Mouse (Mus musculus): ENCODE results near the gene Treml1.

Gene Treml1

DNA sequence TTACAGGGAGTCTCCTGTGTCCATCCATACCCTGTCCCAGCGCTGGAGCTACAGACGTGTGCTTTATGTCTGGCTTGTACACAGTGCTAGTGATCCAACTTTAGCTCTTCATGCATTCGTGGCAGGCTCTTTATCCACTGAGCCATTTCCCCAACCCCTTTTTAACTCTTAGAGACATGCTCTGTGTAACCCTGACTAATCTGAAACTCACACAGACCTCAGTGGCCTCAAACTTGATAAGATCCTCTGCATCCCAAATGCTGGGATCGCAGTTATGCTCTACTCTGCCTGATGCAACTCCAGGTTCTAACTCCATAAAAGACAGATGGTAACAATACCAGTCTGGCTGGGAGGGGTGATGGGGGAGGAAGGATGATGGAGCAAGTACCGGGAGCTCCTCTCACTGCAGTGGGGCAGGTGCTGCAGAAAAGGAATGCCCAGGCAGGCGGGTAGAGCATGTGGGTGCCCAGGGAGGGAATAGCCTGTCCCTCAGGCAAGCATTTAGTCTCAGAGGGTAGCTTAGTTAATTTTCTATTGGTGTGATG lies 3.8 kb downstream of the Treml1 start:
- Histone ChIP-seq H3K27me3 (ENCODE audit: insufficient read depth, low read length) (peaks cover 30% of the 10 kb centered on the region), H3K4me3 (replicated peaks; ENCODE audit: low read length) (no peak overlapping the region), H3K4me1 (replicated peaks; ENCODE audit: low read depth, low read length) (peaks cover 14% of the 10 kb centered on the region), H3K9me3 (ENCODE audit: low read length) (peaks cover 5% of the 10 kb centered on the region; the same call in 1 of the 2 replicates), H3K36me3 (ENCODE audit: insufficient read depth, low read length) (no peaks in the 10 kb centered on the region)
- TF ChIP-seq POU5F1 (IDR thresholded peaks at IDR 0.05; ENCODE audit: borderline replicate concordance, low read length) (no peak), CTCF (conservative IDR thresholded peaks at IDR 0.05; ENCODE audit: low read length) (no peak), NANOG (IDR thresholded peaks at IDR 0.05; ENCODE audit: borderline replicate concordance, low read length) (no peak)

DNA sequence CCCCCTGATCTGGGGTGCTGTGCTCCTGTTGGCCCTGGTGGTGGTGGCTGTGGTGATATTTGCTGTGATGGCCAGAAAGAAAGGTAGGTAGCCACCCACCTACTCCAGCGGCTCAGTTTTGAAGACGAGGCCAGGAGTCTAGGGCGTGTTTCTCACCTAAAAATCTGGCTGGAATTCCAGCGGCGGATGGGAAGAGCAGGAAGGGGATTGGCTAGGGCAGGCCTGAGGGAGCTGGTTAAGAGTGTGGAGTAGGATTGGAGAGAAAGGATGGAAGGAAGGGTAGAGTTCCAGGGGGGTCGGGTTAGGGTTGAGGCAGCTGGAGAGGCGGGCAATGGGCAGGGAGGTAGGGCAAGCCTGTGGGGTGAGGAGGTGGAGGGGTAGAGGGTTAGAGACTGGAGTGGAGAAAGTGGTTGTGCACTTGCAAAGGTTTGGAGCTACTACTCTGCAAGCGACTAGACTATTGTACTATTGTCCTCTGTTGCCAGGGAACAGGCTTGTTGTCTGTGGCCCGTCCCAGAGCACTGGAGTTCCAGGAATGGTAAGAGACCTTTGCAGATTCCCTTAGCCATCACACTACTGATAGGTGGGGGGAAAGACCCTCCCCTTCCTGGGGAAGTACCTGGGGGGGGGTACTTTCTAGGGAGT lies 5.9 kb downstream of the Treml1 start:
- Histone ChIP-seq H3K36me3 (ENCODE audit: insufficient read depth, low read length) (no peaks in the 10 kb centered on the region), H3K9me3 (ENCODE audit: low read length) (peaks cover 5% of the 10 kb centered on the region; the same call in 1 of the 2 replicates), H3K4me3 (replicated peaks; ENCODE audit: low read length) (no peak overlapping the region), H3K27me3 (ENCODE audit: insufficient read depth, low read length) (peaks cover 22% of the 10 kb centered on the region), H3K4me1 (replicated peaks; ENCODE audit: low read depth, low read length) (peaks cover 13% of the 10 kb centered on the region)
- TF ChIP-seq NANOG (IDR thresholded peaks at IDR 0.05; ENCODE audit: borderline replicate concordance, low read length), result no peak
- TF ChIP-seq CTCF (conservative IDR thresholded peaks at IDR 0.05; ENCODE audit: low read length), result no peak
- no peak for TF ChIP-seq POU5F1 (IDR thresholded peaks at IDR 0.05; ENCODE audit: borderline replicate concordance, low read length)

DNA sequence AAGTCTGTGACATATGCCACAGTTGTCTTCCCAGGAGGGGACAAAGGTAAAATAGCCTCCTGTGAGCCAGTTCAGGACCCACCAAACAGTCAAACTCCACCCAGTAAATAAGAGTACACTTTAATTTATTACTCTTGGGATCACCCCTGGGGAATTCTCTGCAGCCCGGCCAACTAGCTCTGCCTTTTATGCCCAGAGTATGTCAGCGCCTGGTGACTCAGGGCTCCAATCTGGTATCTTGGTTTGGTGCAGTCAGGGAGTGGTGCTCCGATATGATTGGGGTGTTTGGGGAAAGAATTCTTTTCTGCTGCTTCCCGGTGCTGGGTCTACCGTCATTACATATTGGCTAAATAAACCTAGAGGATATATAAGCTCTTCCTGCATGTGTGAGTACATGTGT lies 7.1 kb downstream of the Treml1 start:
- TF ChIP-seq POU5F1 (IDR thresholded peaks at IDR 0.05; ENCODE audit: borderline replicate concordance, low read length) (no peak), CTCF (conservative IDR thresholded peaks at IDR 0.05; ENCODE audit: low read length) (no peak), NANOG (IDR thresholded peaks at IDR 0.05; ENCODE audit: borderline replicate concordance, low read length) (no peak)
- peaks cover 22% of the 10 kb centered on the region for H3K27me3 ChIP-seq (ENCODE audit: insufficient read depth, low read length)
- H3K4me1 ChIP-seq (replicated peaks; ENCODE audit: low read depth, low read length), result peaks cover 13% of the 10 kb centered on the region
- no peaks in the 10 kb centered on the region for H3K36me3 ChIP-seq (ENCODE audit: insufficient read depth, low read length)
- no peak overlapping the region for H3K4me3 ChIP-seq (replicated peaks; ENCODE audit: low read length)
- peaks cover 5% of the 10 kb centered on the region; the same call in 1 of the 2 replicates for H3K9me3 ChIP-seq (ENCODE audit: low read length)

DNA sequence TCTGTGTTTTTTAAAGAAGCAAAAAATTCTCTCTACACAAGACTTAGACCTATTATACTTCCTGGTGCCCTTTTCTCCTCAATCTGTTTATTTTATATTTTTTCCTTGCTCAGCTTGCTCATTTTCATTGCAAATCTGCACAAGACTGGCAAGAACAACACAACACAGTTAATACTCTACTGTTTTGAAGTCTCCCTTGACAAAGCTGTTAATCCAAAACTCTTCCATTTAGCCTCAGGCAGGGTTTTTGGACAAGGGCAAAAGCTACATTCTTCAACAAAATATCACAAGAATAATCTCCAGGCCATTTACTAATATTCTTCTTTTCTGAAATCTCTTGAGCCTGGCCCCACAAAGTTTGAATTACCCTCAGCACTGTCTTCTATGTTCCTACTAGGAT lies 11.9 kb downstream of the Treml1 start:
- Histone ChIP-seq H3K9me3 (ENCODE audit: low read length) (peaks cover 25% of the 10 kb centered on the region), H3K36me3 (ENCODE audit: insufficient read depth, low read length) (no peaks in the 10 kb centered on the region), H3K4me3 (replicated peaks; ENCODE audit: low read length) (no peak overlapping the region), H3K4me1 (replicated peaks; ENCODE audit: low read depth, low read length) (no peaks in the 10 kb centered on the region), H3K27me3 (ENCODE audit: insufficient read depth, low read length) (no peaks in the 10 kb centered on the region)
- no peak for TF ChIP-seq NANOG (IDR thresholded peaks at IDR 0.05; ENCODE audit: borderline replicate concordance, low read length)
- TF ChIP-seq POU5F1 (IDR thresholded peaks at IDR 0.05; ENCODE audit: borderline replicate concordance, low read length), result no peak
- no peak for TF ChIP-seq CTCF (conservative IDR thresholded peaks at IDR 0.05; ENCODE audit: low read length)

DNA sequence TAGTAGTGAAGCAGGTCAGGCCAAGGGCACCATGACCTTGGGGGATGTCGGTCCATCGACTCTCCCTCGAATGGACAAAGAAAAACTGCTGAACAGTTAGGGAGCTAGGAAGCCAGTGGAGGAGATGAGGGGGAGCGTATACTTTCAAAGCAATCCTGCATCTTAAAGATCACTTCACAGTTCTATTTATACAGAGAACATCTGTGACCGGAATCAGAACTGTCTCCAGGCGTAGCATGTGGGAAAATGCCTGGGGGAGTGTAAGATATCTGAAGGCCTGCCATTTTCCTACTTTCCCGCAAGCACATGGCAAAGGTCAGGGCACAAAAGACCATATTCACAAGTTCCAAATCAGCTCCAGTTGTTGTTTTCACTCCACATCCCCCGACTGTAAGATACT lies 13.3 kb downstream of the Treml1 start:
- no peak overlapping the region for H3K4me3 ChIP-seq (replicated peaks; ENCODE audit: low read length)

DNA sequence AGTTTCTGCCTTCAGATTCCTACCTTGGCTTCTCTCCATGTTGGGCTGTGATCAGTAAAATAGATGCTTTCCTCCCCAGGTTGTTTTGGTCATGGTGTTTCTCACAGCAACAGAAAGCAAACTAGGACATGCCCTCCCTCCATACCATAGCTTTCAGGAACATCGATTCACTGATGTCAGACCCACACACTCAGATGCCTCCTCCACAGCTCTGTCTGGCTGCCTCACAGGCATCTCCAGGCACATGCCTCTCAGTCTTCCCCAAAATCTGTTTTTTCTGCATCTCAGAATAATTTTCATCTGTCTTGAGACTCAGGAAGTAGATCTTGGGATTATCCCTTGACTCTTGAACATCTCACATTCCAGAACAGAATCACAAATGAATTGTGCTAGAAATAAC lies 16.4 kb downstream of the Treml1 start:
- TF ChIP-seq NANOG (IDR thresholded peaks at IDR 0.05; ENCODE audit: borderline replicate concordance, low read length) (no peak), POU5F1 (IDR thresholded peaks at IDR 0.05; ENCODE audit: borderline replicate concordance, low read length) (no peak), CTCF (conservative IDR thresholded peaks at IDR 0.05; ENCODE audit: low read length) (no peak)
- H3K9me3 ChIP-seq (ENCODE audit: low read length), result peaks cover 20% of the 10 kb centered on the region
- H3K4me1 ChIP-seq (replicated peaks; ENCODE audit: low read depth, low read length), result peaks cover 10% of the 10 kb centered on the region
- no peak overlapping the region for H3K4me3 ChIP-seq (replicated peaks; ENCODE audit: low read length)
- H3K36me3 ChIP-seq (ENCODE audit: insufficient read depth, low read length), result no peaks in the 10 kb centered on the region
- H3K27me3 ChIP-seq (ENCODE audit: insufficient read depth, low read length), result no peaks in the 10 kb centered on the region

More for the DNA sequence above, 13.3 kb downstream of the Treml1 start:
- H3K4me1 ChIP-seq (replicated peaks; ENCODE audit: low read depth, low read length), result no peaks in the 10 kb centered on the region; the same call in 1 of the 2 replicates
- no peaks in the 10 kb centered on the region for H3K27me3 ChIP-seq (ENCODE audit: insufficient read depth, low read length)
- peaks cover 21% of the 10 kb centered on the region for H3K9me3 ChIP-seq (ENCODE audit: low read length)
- TF ChIP-seq NANOG (IDR thresholded peaks at IDR 0.05; ENCODE audit: borderline replicate concordance, low read length) (no peak), CTCF (conservative IDR thresholded peaks at IDR 0.05; ENCODE audit: low read length) (no peak), POU5F1 (IDR thresholded peaks at IDR 0.05; ENCODE audit: borderline replicate concordance, low read length) (no peak)
- H3K36me3 ChIP-seq (ENCODE audit: insufficient read depth, low read length), result no peaks in the 10 kb centered on the region

DNA sequence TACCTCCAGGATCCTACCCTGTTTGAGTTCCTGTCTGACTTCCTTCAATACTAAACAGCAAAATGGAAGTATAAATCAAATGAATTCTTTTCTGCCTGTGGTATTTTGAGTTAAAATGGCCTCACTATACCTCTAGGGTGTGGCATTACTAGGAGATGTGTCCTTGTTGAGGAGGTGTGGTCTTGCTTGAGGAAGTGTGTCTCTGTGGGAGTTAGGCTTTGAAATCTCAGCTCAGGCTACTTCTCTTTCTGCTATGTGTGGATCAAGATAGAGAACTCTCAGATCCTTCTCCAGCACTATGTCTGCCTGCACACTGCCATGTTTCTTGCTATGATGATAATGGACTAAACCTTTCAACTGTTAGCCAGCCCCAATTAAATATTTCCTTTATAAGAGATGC lies 19.3 kb downstream of the Treml1 start:
- H3K4me3 ChIP-seq (replicated peaks; ENCODE audit: low read length), result no peak overlapping the region
- no peaks in the 10 kb centered on the region for H3K27me3 ChIP-seq (ENCODE audit: insufficient read depth, low read length)
- TF ChIP-seq POU5F1 (IDR thresholded peaks at IDR 0.05; ENCODE audit: borderline replicate concordance, low read length) (no peak), NANOG (IDR thresholded peaks at IDR 0.05; ENCODE audit: borderline replicate concordance, low read length) (no peak), CTCF (conservative IDR thresholded peaks at IDR 0.05; ENCODE audit: low read length) (no peak)
- H3K9me3 ChIP-seq (ENCODE audit: low read length), result peaks cover 6% of the 10 kb centered on the region; the same call in 1 of the 2 replicates
- H3K4me1 ChIP-seq (replicated peaks; ENCODE audit: low read depth, low read length), result peaks cover 10% of the 10 kb centered on the region
- H3K36me3 ChIP-seq (ENCODE audit: insufficient read depth, low read length), result no peaks in the 10 kb centered on the region

DNA sequence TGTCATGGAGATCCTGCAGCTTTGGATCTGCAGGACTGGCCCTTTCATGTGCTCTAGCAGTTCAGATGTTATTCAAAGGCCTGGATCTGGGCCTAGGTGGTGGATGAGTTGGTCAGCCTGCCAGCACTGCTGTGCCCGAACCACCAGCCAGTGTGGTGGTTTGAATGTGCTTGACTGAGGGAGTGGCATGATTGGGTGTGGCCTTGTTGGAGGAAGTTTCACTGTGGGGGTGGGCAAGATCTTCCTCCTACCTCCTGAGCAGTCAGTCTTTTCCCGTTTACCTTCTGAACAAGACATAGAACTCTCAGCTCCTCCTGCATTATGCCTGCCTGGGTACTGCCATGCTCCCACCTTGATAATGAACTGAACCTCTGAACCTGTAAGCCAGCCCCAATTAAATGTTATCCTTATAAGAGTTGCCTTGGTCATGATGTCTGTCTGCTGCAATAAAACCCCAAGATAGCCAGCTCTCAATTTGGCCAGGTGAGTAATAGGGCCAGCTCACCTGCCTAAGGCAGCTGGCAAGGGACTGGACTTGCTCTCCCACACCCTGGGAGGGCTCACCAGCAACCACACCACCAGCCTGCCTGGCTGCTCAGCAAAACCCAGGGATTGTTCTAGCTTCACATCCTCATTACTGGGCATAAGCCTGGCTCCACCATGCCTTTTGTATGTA lies 26.2 kb downstream of the Treml1 start:
- TF ChIP-seq POU5F1 (IDR thresholded peaks at IDR 0.05; ENCODE audit: borderline replicate concordance, low read length) (no peak), NANOG (IDR thresholded peaks at IDR 0.05; ENCODE audit: borderline replicate concordance, low read length) (no peak), CTCF (conservative IDR thresholded peaks at IDR 0.05; ENCODE audit: low read length) (no peak)

More for the DNA sequence above, 26.2 kb downstream of the Treml1 start:
- H3K36me3 ChIP-seq (ENCODE audit: insufficient read depth, low read length), result peaks cover 49% of the 10 kb centered on the region
- H3K4me3 ChIP-seq (replicated peaks; ENCODE audit: low read length), result no peak overlapping the region
- H3K4me1 ChIP-seq (replicated peaks; ENCODE audit: low read depth, low read length), result peaks cover 15% of the 10 kb centered on the region
- no peaks in the 10 kb centered on the region for H3K27me3 ChIP-seq (ENCODE audit: insufficient read depth, low read length)
- no peaks in the 10 kb centered on the region for H3K9me3 ChIP-seq (ENCODE audit: low read length)
